7 mouse cellular contexts compared by ENCODE assay signal in the genomic region with DNA sequence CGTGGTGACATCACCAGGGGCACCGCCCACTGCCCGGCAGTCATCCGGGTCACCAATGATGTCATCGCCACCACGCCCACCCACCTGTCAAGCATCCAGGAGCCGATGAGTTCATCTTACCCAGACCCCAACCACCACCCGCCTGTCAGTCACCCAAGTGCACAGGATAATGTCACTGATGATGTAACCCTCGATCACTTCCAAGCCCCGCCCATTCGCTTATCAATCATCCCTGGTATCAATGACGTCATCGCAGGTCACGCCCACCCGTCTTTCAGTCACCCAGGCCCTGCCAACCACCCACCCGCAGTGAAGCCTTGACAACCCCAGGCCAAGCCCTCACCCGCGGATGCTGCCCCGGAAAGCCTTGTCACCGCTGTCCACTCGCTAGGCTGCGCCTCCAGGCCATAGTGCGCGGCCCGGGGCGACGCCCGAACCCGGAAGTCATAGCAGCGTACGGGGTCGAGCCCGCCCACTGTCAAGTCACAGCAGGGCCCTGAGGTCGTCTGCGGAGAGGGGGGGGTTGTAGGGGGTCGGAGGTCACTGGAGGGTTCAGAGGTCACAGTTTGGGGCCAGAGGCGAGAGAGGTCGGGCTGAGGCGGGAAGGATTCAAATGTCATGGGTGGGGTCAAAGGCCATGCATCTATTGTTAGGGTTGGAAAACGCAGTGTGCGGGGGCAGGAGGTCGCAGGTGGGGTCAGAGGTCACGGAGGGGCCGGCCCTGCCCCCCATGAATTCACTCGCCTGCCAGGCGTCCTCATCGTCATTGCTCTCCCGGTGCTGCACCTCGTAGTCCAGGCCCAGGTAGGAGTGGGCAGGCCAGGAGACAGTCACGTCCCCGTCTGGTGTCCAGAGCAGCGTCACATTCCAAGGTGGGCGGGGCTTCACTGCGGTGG. TPM values are rescaled to one million over a fixed set of nuclear protein-coding genes. Genes with fewer than 3 reads are reported as not detected.
A peak's percentile ranks its signal among the peaks of the same experiment; 100 is the strongest.
DNase-seq lines count a peak whose midpoint lies in the region; ATAC-seq and TF ChIP-seq lines count a peak whose summit lies in the region.

No protein-coding gene starts in this region.

- whole genome bisulfite sequencing in heart, embryonic 13.5 days = 67% methylated on average over 54 of the region's 54 CpGs

- H3K4me1 ChIP-seq in heart, embryonic 13.5 days = no peaks in the 10 kb centered on the region
- peaks cover 27% of the 10 kb centered on the region for H3K4me1 ChIP-seq in testis, adult 2 months (ENCODE audit: control insufficient read depth, insufficient read depth, low read length)

- peaks cover 67% of the 10 kb centered on the region for H3K9me3 ChIP-seq in heart, embryonic 13.5 days

- TF ChIP-seq POLR2A in testis, adult 2 months (IDR thresholded peaks at IDR 0.05; ENCODE audit: control insufficient read depth, low read depth, low read length) = no peak; the same call in 1 of the 2 replicates

- DNase-seq in 3T3-L1 (ENCODE audit: low read depth, low spot score) = peak; percentile 10
- DNase-seq in A20 (ENCODE audit: low read depth, low spot score) = peak; percentile 9
- DNase-seq in cerebellum, postnatal 14 days = peak; percentile 53 to 73
- peak; percentile 20 to 38 for DNase-seq in layer of hippocampus, adult 18-20 months (ENCODE audit: low spot score in 2 of 2)
- peak; percentile 40 for DNase-seq in lung, postnatal 10 days

- H3K27me3 ChIP-seq in heart, embryonic 13.5 days (replicated peaks) = no peaks in the 10 kb centered on the region
- H3K27me3 ChIP-seq in testis, adult 2 months (ENCODE audit: control insufficient read depth, insufficient read depth, low read length) = no peaks in the 10 kb centered on the region

- no peak overlapping the region for H3K9ac ChIP-seq in heart, embryonic 13.5 days

- 0 out of 2 replicates have a peak, but pooled peaks have one; percentile 1 for ATAC-seq in heart, embryonic 13.5 days (ENCODE audit: extremely low read depth, insufficient number of reproducible peaks, low FRiP score, low TSS enrichment)

- H3K36me3 ChIP-seq in heart, embryonic 13.5 days = peaks cover 42% of the 10 kb centered on the region
- no peaks in the 10 kb centered on the region for H3K36me3 ChIP-seq in testis, adult 2 months (ENCODE audit: control insufficient read depth, insufficient read depth, low read length)

- peak overlapping the region; percentile 77 for H3K4me3 ChIP-seq in heart, embryonic 13.5 days
- peak overlapping the region; percentile 92 for H3K4me3 ChIP-seq in testis, adult 2 months (ENCODE audit: control insufficient read depth, low read depth, low read length)

- TF ChIP-seq CTCF in testis, adult 2 months (IDR thresholded peaks at IDR 0.05; ENCODE audit: control insufficient read depth, insufficient read depth, insufficient replicate concordance, low read depth, low read length) = no peak

- H3K27ac ChIP-seq in heart, embryonic 13.5 days (replicated peaks) = peak overlapping the region; percentile 95
- peak overlapping the region; percentile 97 for H3K27ac ChIP-seq in testis, adult 2 months (ENCODE audit: control insufficient read depth, insufficient read depth, low read depth, low read length)

- peak overlapping the region; percentile 76 for H3K4me2 ChIP-seq in heart, embryonic 13.5 days

RNA-seq across cellular contexts. Expression of a gene that starts 2.9 kb away (rescaled TPM):
- 9.1 and 9.6 TPM in 2 replicates for polyA plus RNA-seq in heart, embryonic 13.5 days (2015; fragmentation: Nextera tagmentation; extraction: Ambion mirVana)
- 10 to 100 TPM; 28.7 to 32.7 TPM for total RNA-seq in layer of hippocampus, adult 18-20 months (2021)
- polyA plus RNA-seq in testis, adult 2 months (2012; rRNA removed) = 24.0 and 26.3 TPM in 2 replicates

Comparison
In these comparisons a context has a peak if more than half of its experiments do, and no peak if none do; other contexts are left out.
1. Peak in every context shown above with its lines: DNase-seq, ATAC-seq, H3K4me3 ChIP-seq and H3K27ac ChIP-seq.
2. DNase-seq: peak in every context shown above with its lines; median percentile 63 in cerebellum, postnatal 14 days; 40 in lung, postnatal 10 days; 29 in layer of hippocampus, adult 18-20 months; 10 in 3T3-L1; 9 in A20.